Mouse (Mus musculus): ENCODE data around the gene Rnf220.

DNA sequence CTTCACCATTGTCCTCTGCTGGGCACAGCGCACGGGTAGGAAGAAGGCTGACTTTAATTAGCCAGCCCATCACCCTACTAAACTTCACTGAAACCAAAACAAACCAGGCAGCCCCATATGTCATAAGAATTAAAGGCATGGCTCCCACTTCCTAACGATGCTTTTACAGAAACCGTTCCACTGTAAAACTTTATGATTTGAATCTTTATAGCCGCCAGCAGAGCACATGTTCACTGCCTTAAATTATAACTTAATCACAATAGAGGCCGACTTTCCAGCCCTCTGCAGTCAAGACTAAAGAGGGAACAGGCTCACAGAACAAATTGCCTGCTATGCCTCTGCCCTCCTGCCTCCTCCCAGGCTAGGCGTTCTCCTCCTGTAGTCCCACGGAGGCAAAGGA lies 62.5 kb downstream of the Rnf220 start:
- TF ChIP-seq CTCF (IDR thresholded peaks at IDR 0.05) (no peak), EP300 (IDR thresholded peaks at IDR 0.05) (no peak)

Measured in lung, postnatal 0 days (tissue).